Mouse (Mus musculus): ENCODE results near the gene Ubtd1.

DNA sequence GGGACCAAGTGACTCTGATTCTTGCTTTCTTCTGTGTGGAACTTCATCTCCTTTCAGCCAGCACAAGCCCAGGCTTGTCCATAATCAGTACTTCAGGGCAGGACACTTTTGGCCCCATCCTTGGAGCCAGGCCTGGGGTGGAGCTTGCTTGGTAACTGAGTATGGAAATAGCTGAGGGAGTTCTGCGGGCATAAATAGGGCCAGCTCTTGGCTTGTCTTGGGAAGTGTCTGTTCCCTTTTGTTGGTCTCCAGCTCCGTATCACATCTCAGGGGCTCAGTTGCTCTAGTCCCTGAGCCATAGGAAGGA lies 40.9 kb downstream of the Ubtd1 start:
- TF ChIP-seq CTCF (conservative IDR thresholded peaks at IDR 0.05; ENCODE audit: low read length) (no peak), NANOG (IDR thresholded peaks at IDR 0.05; ENCODE audit: borderline replicate concordance, low read length) (no peak)

Data from E14TG2a.4 (cell line).